Comparison of ENCODE assay signal across 8 mouse cellular contexts in genomic region chr8:111743792-111744696, GRCm38 (mm10). TPM values are rescaled to one million over a fixed set of nuclear protein-coding genes. Genes with fewer than 3 reads are reported as not detected.
DNase-seq lines count a peak whose midpoint lies in the region; ATAC-seq and TF ChIP-seq lines count a peak whose summit lies in the region.

TSS of gene Bcar1 (minus strand) at chr8:111743809.

- ATAC-seq in intestine, embryonic 16.5 days, result peak; percentile 18
- ATAC-seq in limb, embryonic 11.5 days (ENCODE audit: insufficient number of reproducible peaks, low FRiP score, low TSS enrichment, low read depth), result peak; percentile 55
- peak; percentile 53 for ATAC-seq in midbrain, embryonic 15.5 days (replicated peaks)

- TF ChIP-seq POLR2A in cortical plate, adult 2 months (IDR thresholded peaks at IDR 0.05; ENCODE audit: extremely low read depth, insufficient read depth, low read length), result 0 out of 2 replicates have a peak, but pooled peaks have one; percentile 16

- H3K4me1 ChIP-seq in cortical plate, adult 2 months (ENCODE audit: control insufficient read depth, insufficient read depth, low read length), result peaks cover 13% of the 10 kb centered on the region
- peaks cover 74% of the 10 kb centered on the region for H3K4me1 ChIP-seq in intestine, embryonic 16.5 days (ENCODE audit: control insufficient read depth, insufficient read depth, low read length)
- peaks cover 38% of the 10 kb centered on the region for H3K4me1 ChIP-seq in limb, embryonic 11.5 days (ENCODE audit: control insufficient read depth, insufficient read depth, low read length)
- H3K4me1 ChIP-seq in midbrain, embryonic 15.5 days, result peaks cover 62% of the 10 kb centered on the region

- no peak for TF ChIP-seq CTCF in cortical plate, adult 2 months (IDR thresholded peaks at IDR 0.05; ENCODE audit: extremely low read depth, insufficient read depth, low read length)

- H3K36me3 ChIP-seq in intestine, embryonic 16.5 days (ENCODE audit: control insufficient read depth, insufficient read depth, low read length), result no peaks in the 10 kb centered on the region
- no peaks in the 10 kb centered on the region for H3K36me3 ChIP-seq in limb, embryonic 11.5 days (ENCODE audit: control insufficient read depth, insufficient read depth, low read length)
- H3K36me3 ChIP-seq in midbrain, embryonic 15.5 days (replicated peaks), result no peaks in the 10 kb centered on the region

- peak within 1 kb of the TSS; percentile 97 for H3K9ac ChIP-seq in intestine, embryonic 16.5 days (ENCODE audit: low read depth, low read length)
- H3K9ac ChIP-seq in limb, embryonic 11.5 days (ENCODE audit: low read length), result peak within 1 kb of the TSS; percentile 89
- H3K9ac ChIP-seq in midbrain, embryonic 15.5 days, result peak within 1 kb of the TSS; percentile 92

- no peaks in the 10 kb centered on the region for H3K9me3 ChIP-seq in intestine, embryonic 16.5 days (ENCODE audit: control insufficient read depth, low read length)
- no peaks in the 10 kb centered on the region for H3K9me3 ChIP-seq in limb, embryonic 11.5 days (ENCODE audit: control insufficient read depth, low read length)
- H3K9me3 ChIP-seq in midbrain, embryonic 15.5 days, result no peaks in the 10 kb centered on the region

- peak within 1 kb of the TSS; percentile 85 for H3K4me2 ChIP-seq in intestine, embryonic 16.5 days (ENCODE audit: low read depth, low read length)
- H3K4me2 ChIP-seq in limb, embryonic 11.5 days (ENCODE audit: low read depth, severe bottlenecking), result peak within 1 kb of the TSS; percentile 70
- H3K4me2 ChIP-seq in midbrain, embryonic 15.5 days, result peak within 1 kb of the TSS; percentile 56

- no peak for DNase-seq in adrenal gland, adult 8-10 months
- DNase-seq in gastrocnemius, postnatal 36 days, result peak; percentile 66 to 72
- peak; percentile 94 for DNase-seq in limb, embryonic 11.5 days (ENCODE audit: low spot score)
- DNase-seq in testis, postnatal 10 days (ENCODE audit: low spot score), result peak; percentile 94
- no peak for DNase-seq in spleen, postnatal 10 days (ENCODE audit: low spot score in 2 of 2)

- peak within 1 kb of the TSS; percentile 88 for H3K27ac ChIP-seq in cortical plate, adult 2 months (ENCODE audit: insufficient read depth, low read length)
- H3K27ac ChIP-seq in intestine, embryonic 16.5 days (ENCODE audit: low read length), result peak within 1 kb of the TSS; percentile 82
- H3K27ac ChIP-seq in limb, embryonic 11.5 days (replicated peaks; ENCODE audit: low read depth, low read length), result peak within 1 kb of the TSS; percentile 47; the same call in 1 of the 2 replicates
- peak within 1 kb of the TSS; percentile 84 for H3K27ac ChIP-seq in midbrain, embryonic 15.5 days

- H3K4me3 ChIP-seq in cortical plate, adult 2 months (ENCODE audit: insufficient read depth, low read length), result peak within 1 kb of the TSS; percentile 89
- peak within 1 kb of the TSS; percentile 89 for H3K4me3 ChIP-seq in intestine, embryonic 16.5 days (ENCODE audit: low read length)
- H3K4me3 ChIP-seq in limb, embryonic 11.5 days (ENCODE audit: low read depth, low read length), result peak within 1 kb of the TSS; percentile 92
- H3K4me3 ChIP-seq in midbrain, embryonic 15.5 days, result peak within 1 kb of the TSS; percentile 97

- intact Hi-C loops in gastrocnemius, postnatal 36 days (cut with DNase I), result no loop called here

- WGBS in intestine, embryonic 16.5 days, result 11% methylated on average over 39 of the region's 40 CpGs
- WGBS in limb, embryonic 11.5 days, result 15% methylated on average over 26 of the region's 40 CpGs
- 9% methylated on average over 40 of the region's 40 CpGs for WGBS in midbrain, embryonic 15.5 days

- no peaks in the 10 kb centered on the region for H3K27me3 ChIP-seq in intestine, embryonic 16.5 days (replicated peaks; ENCODE audit: control insufficient read depth, insufficient read depth, low read length)
- H3K27me3 ChIP-seq in limb, embryonic 11.5 days (ENCODE audit: control insufficient read depth, insufficient read depth, low read length), result no peaks in the 10 kb centered on the region
- H3K27me3 ChIP-seq in midbrain, embryonic 15.5 days (replicated peaks), result no peaks in the 10 kb centered on the region

RNA-seq across cellular contexts. Expression of gene Bcar1, which starts in this region (rescaled TPM):
- total RNA-seq in adrenal gland, adult 8-10 months (2022), result 100 to 1,000 TPM in 2 of 4 experiments, 10 to 100 TPM in 2; 86.1 to 150 (median 104) TPM
- polyA plus RNA-seq in cortical plate, adult 2 months (2012; rRNA removed), result 52.3 and 56.5 TPM in 2 replicates
- 10 to 100 TPM in 1 of 2 experiments, 1 to 10 TPM in 1; 9.4 to 10.5 TPM for total RNA-seq in gastrocnemius, postnatal 36 days (2021)
- polyA plus RNA-seq in intestine, embryonic 16.5 days (2015; fragmentation: Nextera tagmentation; extraction: Ambion mirVana), result 44.6 and 48.5 TPM in 2 replicates
- 40.4 and 47.9 TPM in 2 replicates for polyA plus RNA-seq in limb, embryonic 11.5 days (2014; fragmentation: Nextera tagmentation; extraction: Ambion mirVana)
- polyA plus RNA-seq in midbrain, embryonic 15.5 days (2015; fragmentation: Nextera tagmentation; extraction: Ambion mirVana), result 51.9 and 55.8 TPM in 2 replicates

Comparison
In these comparisons a context has a peak if more than half of its experiments do, and no peak if none do; other contexts are left out.
1. RNA of gene Bcar1 (total RNA-seq): 86.1 to 150 TPM in adrenal gland, adult 8-10 months; 9.4 to 10.5 TPM in gastrocnemius, postnatal 36 days; every median in the first group is over 4 times any median in the second.
2. DNase-seq: peak in gastrocnemius, postnatal 36 days (2 of 2), limb, embryonic 11.5 days (single experiment) and testis, postnatal 10 days (single experiment); none in adrenal gland, adult 8-10 months (single experiment) and spleen, postnatal 10 days (0 of 2).
3. Peak in every context shown above with its lines, with median percentiles within 50 percentile points of each other: H3K27ac ChIP-seq, H3K4me3 ChIP-seq, ATAC-seq, H3K4me2 ChIP-seq and H3K9ac ChIP-seq.